Mouse (Mus musculus): ENCODE data around the gene Pomc. TPM values are rescaled to one million over a fixed set of nuclear protein-coding genes. Genes with fewer than 3 reads are reported as not detected.

The Pomc gene
- total RNA-seq (2023), result 1 to 10 TPM; 1.4 to 2.5 TPM

DNA sequence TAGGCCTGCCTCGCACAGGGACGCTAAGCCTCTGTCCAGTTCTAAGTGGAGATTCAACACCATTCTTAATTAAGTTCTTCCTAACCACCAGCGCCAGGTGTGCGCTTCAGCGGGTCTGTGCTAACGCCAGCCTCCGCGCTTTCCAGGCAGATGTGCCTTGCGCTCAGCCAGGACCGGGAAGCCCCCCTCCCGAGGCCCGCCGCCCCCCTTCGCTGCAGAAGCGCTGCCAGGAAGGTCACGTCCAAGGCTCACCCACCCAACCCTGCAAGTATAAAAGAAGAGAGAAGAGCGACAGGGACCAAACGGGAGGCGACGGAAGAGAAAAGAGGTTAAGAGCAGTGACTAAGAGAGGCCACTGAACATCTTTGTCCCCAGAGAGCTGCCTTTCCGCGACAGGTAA is at the start of gene Pomc:
Gene Pomc (plus strand): TSS at position 301 of the 400 bp plus-strand sequence.

Other genes with a start within 250 kb of the Pomc start
- 10 to 100 TPM; 63.8 to 65.9 TPM for gene Dnmt3a, start 148.9 kb upstream of the Pomc start, total RNA-seq (2023)
- under 1 TPM in 1 of 2 experiments, not detected in 1; 0.09 TPM for gene Efr3b, start 84.0 kb downstream of the Pomc start, total RNA-seq (2023)
- gene Dnajc27, start 127.6 kb downstream of the Pomc start, total RNA-seq (2023), result 10 to 100 TPM; 15.2 to 15.3 TPM
- 10 to 100 TPM in 1 of 2 experiments, 1 to 10 TPM in 1; 9.9 to 11.2 TPM for gene Adcy3, start 178.2 kb downstream of the Pomc start, total RNA-seq (2023)